ENCODE assay signal across 10 mouse cellular contexts in the genomic region with DNA sequence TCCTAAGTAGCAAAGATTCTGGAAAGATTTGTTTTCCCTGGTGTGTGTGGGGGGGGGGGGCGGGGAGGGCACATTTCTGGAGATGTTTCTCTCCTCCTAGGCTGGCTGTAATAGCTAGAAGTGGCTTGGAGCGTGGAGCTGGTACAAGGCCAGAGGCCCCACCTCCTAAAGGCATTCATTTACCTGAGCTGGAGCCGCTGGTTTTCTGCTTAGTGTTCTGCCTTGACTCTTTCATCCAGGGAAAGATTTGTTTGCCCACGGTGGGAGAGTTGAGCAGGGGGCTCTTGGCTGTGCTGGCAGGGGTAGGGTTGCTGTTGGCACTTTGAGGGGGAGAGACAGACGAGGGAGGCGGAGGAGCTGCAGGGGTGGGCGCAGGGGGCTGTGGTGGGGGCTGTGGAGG. TPM values are rescaled to one million over a fixed set of nuclear protein-coding genes. Genes with fewer than 3 reads are reported as not detected.
DNase-seq lines count a peak whose midpoint lies in the region; ATAC-seq lines count a peak whose summit lies in the region.
"Had no signal": no experiment of that assay in that cellular context is flagged by ENCODE, and none has a peak within 500 bp of the region (broad histone marks: within the 10 kb centered on the region; RNA-seq: fewer than 3 reads in every experiment).

No protein-coding gene starts in this region.

- H3K4me3 ChIP-seq in heart, embryonic 13.5 days = peak overlapping the region; percentile 40
- H3K4me3 ChIP-seq in embryonic facial prominence, embryonic 14.5 days (ENCODE audit: low read depth, low read length) = peak overlapping the region; percentile 28
- peak overlapping the region; percentile 37 for H3K4me3 ChIP-seq in kidney, embryonic 15.5 days (replicated peaks)
- H3K4me3 ChIP-seq in neural tube, embryonic 11.5 days (ENCODE audit: low read depth, low read length) = peak overlapping the region; percentile 91

- peak overlapping the region; percentile 47; the same call in 1 of the 2 replicates for H3K9ac ChIP-seq in heart, embryonic 13.5 days
- H3K9ac ChIP-seq in embryonic facial prominence, embryonic 14.5 days (ENCODE audit: low read depth, low read length) = peak overlapping the region; percentile 49; the same call in 1 of the 2 replicates
- peak overlapping the region; percentile 48 for H3K9ac ChIP-seq in kidney, embryonic 15.5 days
- peak overlapping the region; percentile 99 for H3K9ac ChIP-seq in neural tube, embryonic 11.5 days (ENCODE audit: low read length)
- H3K9ac ChIP-seq: liver, embryonic 14.5 days had no signal

- no peaks in the 10 kb centered on the region for H3K9me3 ChIP-seq in heart, embryonic 13.5 days
- H3K9me3 ChIP-seq in embryonic facial prominence, embryonic 14.5 days (ENCODE audit: control insufficient read depth, low read length) = no peaks in the 10 kb centered on the region
- H3K9me3 ChIP-seq in kidney, embryonic 15.5 days (replicated peaks) = no peaks in the 10 kb centered on the region
- no peaks in the 10 kb centered on the region for H3K9me3 ChIP-seq in neural tube, embryonic 11.5 days (ENCODE audit: control insufficient read depth, low read length)

- H3K27me3 ChIP-seq in heart, embryonic 13.5 days (replicated peaks) = peaks cover 98% of the 10 kb centered on the region
- peaks cover 95% of the 10 kb centered on the region for H3K27me3 ChIP-seq in embryonic facial prominence, embryonic 14.5 days (replicated peaks; ENCODE audit: control insufficient read depth, insufficient read depth, low read length)
- no peaks in the 10 kb centered on the region for H3K27me3 ChIP-seq in kidney, embryonic 15.5 days
- H3K27me3 ChIP-seq in neural tube, embryonic 11.5 days (ENCODE audit: control insufficient read depth, insufficient read depth, low read length) = no peaks in the 10 kb centered on the region

- intact Hi-C loops in heart, postnatal 25 days (cut with DNase I) = no loop called here

- peak overlapping the region; percentile 62 for H3K4me2 ChIP-seq in heart, embryonic 13.5 days
- H3K4me2 ChIP-seq in embryonic facial prominence, embryonic 14.5 days (ENCODE audit: low read depth, low read length) = peak overlapping the region; percentile 50
- H3K4me2 ChIP-seq in kidney, embryonic 15.5 days = peak overlapping the region; percentile 70
- H3K4me2 ChIP-seq in neural tube, embryonic 11.5 days (ENCODE audit: low read depth) = peak overlapping the region; percentile 78

- peaks cover 21% of the 10 kb centered on the region for H3K4me1 ChIP-seq in heart, embryonic 13.5 days
- no peaks in the 10 kb centered on the region for H3K4me1 ChIP-seq in embryonic facial prominence, embryonic 14.5 days (ENCODE audit: control insufficient read depth, insufficient read depth, low read length)
- H3K4me1 ChIP-seq in kidney, embryonic 15.5 days = peaks cover 83% of the 10 kb centered on the region
- peaks cover 65% of the 10 kb centered on the region for H3K4me1 ChIP-seq in neural tube, embryonic 11.5 days (ENCODE audit: control insufficient read depth, insufficient read depth, low read length)

- no peak for DNase-seq in heart, postnatal 25 days (ENCODE audit: low spot score)
- DNase-seq in embryonic facial prominence, embryonic 14.5 days (ENCODE audit: low spot score) = no peak
- peak; percentile 53 for DNase-seq in neural tube, embryonic 11.5 days (ENCODE audit: low spot score)
- no peak for DNase-seq in urinary bladder, postnatal 36 days (ENCODE audit: low spot score in 2 of 2)
- no peak for DNase-seq in left cerebral cortex, adult 8-10 months (ENCODE audit: low spot score in 2 of 2)
- no peak for DNase-seq in cerebellum, adult 11-12 months

- 17% methylated on average over 7 of the region's 7 CpGs for WGBS in heart, embryonic 13.5 days
- 7% methylated on average over 3 of the region's 7 CpGs for WGBS in embryonic facial prominence, embryonic 14.5 days
- 13% methylated on average over 7 of the region's 7 CpGs for WGBS in kidney, embryonic 15.5 days
- WGBS in neural tube, embryonic 11.5 days = 4% methylated on average over 7 of the region's 7 CpGs

- no peaks in the 10 kb centered on the region for H3K36me3 ChIP-seq in heart, embryonic 13.5 days
- no peaks in the 10 kb centered on the region for H3K36me3 ChIP-seq in embryonic facial prominence, embryonic 14.5 days (ENCODE audit: control insufficient read depth, insufficient read depth, low read length)
- 0 out of 2 replicates have a peak, but pooled peaks cover 4% of the 10 kb centered on the region for H3K36me3 ChIP-seq in kidney, embryonic 15.5 days
- H3K36me3 ChIP-seq in neural tube, embryonic 11.5 days (ENCODE audit: control insufficient read depth, insufficient read depth, low read length) = peaks cover 8% of the 10 kb centered on the region

- ATAC-seq in heart, embryonic 13.5 days (ENCODE audit: extremely low read depth, insufficient number of reproducible peaks, low FRiP score, low TSS enrichment) = no peak
- ATAC-seq in embryonic facial prominence, embryonic 14.5 days (ENCODE audit: low read depth) = no peak
- ATAC-seq in kidney, embryonic 15.5 days (replicated peaks; ENCODE audit: low FRiP score) = peak; percentile 0; the same call in 1 of the 2 replicates
- ATAC-seq in neural tube, embryonic 11.5 days (ENCODE audit: insufficient read depth, low FRiP score, low TSS enrichment) = no peak

- peak overlapping the region; percentile 69 for H3K27ac ChIP-seq in heart, embryonic 13.5 days (replicated peaks)
- H3K27ac ChIP-seq in embryonic facial prominence, embryonic 14.5 days (replicated peaks; ENCODE audit: low read depth, low read length) = no peak overlapping the region; the same call in 1 of the 2 replicates
- H3K27ac ChIP-seq in kidney, embryonic 15.5 days = peak overlapping the region; percentile 97
- peak overlapping the region; percentile 100 for H3K27ac ChIP-seq in neural tube, embryonic 11.5 days (ENCODE audit: low read depth, low read length)
- H3K27ac ChIP-seq: liver, embryonic 14.5 days had no signal

RNA-seq across cellular contexts. Expression of a gene that starts 5.4 kb away (rescaled TPM):
- 0.15 and 0.33 TPM in 2 replicates for polyA plus RNA-seq in heart, embryonic 13.5 days (2015; fragmentation: Nextera tagmentation; extraction: Ambion mirVana)
- not detected for total RNA-seq in heart, postnatal 25 days (2021)
- 0.10 and 0.46 TPM in 2 replicates for polyA plus RNA-seq in embryonic facial prominence, embryonic 14.5 days (2014; fragmentation: Nextera tagmentation; extraction: Ambion mirVana)
- polyA plus RNA-seq in kidney, embryonic 15.5 days (2015; fragmentation: Nextera tagmentation; extraction: Ambion mirVana) = 2.1 and 2.4 TPM in 2 replicates
- polyA plus RNA-seq in neural tube, embryonic 11.5 days (2014; fragmentation: Nextera tagmentation; extraction: Ambion mirVana) = 4.1 and 4.5 TPM in 2 replicates
- not detected for total RNA-seq in left cerebral cortex, adult 8-10 months (2022)
- polyA plus RNA-seq: cortical plate, adult 2 months had no signal

RNA-seq across cellular contexts. Expression of a gene that starts 7.3 kb away (rescaled TPM):
- polyA plus RNA-seq in heart, embryonic 13.5 days (2015; fragmentation: Nextera tagmentation; extraction: Ambion mirVana) = 1.5 and 2.5 TPM in 2 replicates
- total RNA-seq in heart, postnatal 25 days (2021) = under 1 TPM; 0.31 to 0.34 TPM
- 7.2 and 11.1 TPM in 2 replicates for polyA plus RNA-seq in embryonic facial prominence, embryonic 14.5 days (2014; fragmentation: Nextera tagmentation; extraction: Ambion mirVana)
- 2.2 and 3.6 TPM in 2 replicates for polyA plus RNA-seq in kidney, embryonic 15.5 days (2015; fragmentation: Nextera tagmentation; extraction: Ambion mirVana)
- 36.0 and 37.5 TPM in 2 replicates for polyA plus RNA-seq in neural tube, embryonic 11.5 days (2014; fragmentation: Nextera tagmentation; extraction: Ambion mirVana)
- total RNA-seq in left cerebral cortex, adult 8-10 months (2022) = not detected
- polyA plus RNA-seq: cortical plate, adult 2 months had no signal

RNA-seq across cellular contexts. Expression of a gene that starts 13.8 kb away (rescaled TPM):
- 0.97 and 1.6 TPM in 2 replicates for polyA plus RNA-seq in heart, embryonic 13.5 days (2015; fragmentation: Nextera tagmentation; extraction: Ambion mirVana)
- under 1 TPM in 1 of 2 experiments, not detected in 1; 0.16 TPM for total RNA-seq in heart, postnatal 25 days (2021)
- polyA plus RNA-seq in embryonic facial prominence, embryonic 14.5 days (2014; fragmentation: Nextera tagmentation; extraction: Ambion mirVana) = 1.4 and 1.7 TPM in 2 replicates
- polyA plus RNA-seq in kidney, embryonic 15.5 days (2015; fragmentation: Nextera tagmentation; extraction: Ambion mirVana) = 0.64 and 0.81 TPM in 2 replicates
- 8.0 and 9.3 TPM in 2 replicates for polyA plus RNA-seq in neural tube, embryonic 11.5 days (2014; fragmentation: Nextera tagmentation; extraction: Ambion mirVana)
- not detected for total RNA-seq in left cerebral cortex, adult 8-10 months (2022)
- polyA plus RNA-seq: cortical plate, adult 2 months had no signal

RNA-seq across cellular contexts. Expression of a gene that starts 19.6 kb away (rescaled TPM):
- polyA plus RNA-seq in heart, embryonic 13.5 days (2015; fragmentation: Nextera tagmentation; extraction: Ambion mirVana) = 0.71 and 0.74 TPM in 2 replicates
- total RNA-seq in heart, postnatal 25 days (2021) = under 1 TPM; 0.22 to 0.36 TPM
- polyA plus RNA-seq in embryonic facial prominence, embryonic 14.5 days (2014; fragmentation: Nextera tagmentation; extraction: Ambion mirVana) = 1.1 and 1.6 TPM in 2 replicates
- polyA plus RNA-seq in kidney, embryonic 15.5 days (2015; fragmentation: Nextera tagmentation; extraction: Ambion mirVana) = 1.5 and 1.8 TPM in 2 replicates
- polyA plus RNA-seq in neural tube, embryonic 11.5 days (2014; fragmentation: Nextera tagmentation; extraction: Ambion mirVana) = 10.2 and 11.7 TPM in 2 replicates
- total RNA-seq in left cerebral cortex, adult 8-10 months (2022) = not detected
- polyA plus RNA-seq: cortical plate, adult 2 months had no signal

RNA-seq across cellular contexts. Expression of a gene that starts 32.4 kb away (rescaled TPM):
- 3.6 and 5.9 TPM in 2 replicates for polyA plus RNA-seq in heart, embryonic 13.5 days (2015; fragmentation: Nextera tagmentation; extraction: Ambion mirVana)
- 1 to 10 TPM in 1 of 2 experiments, under 1 TPM in 1; 0.52 to 1.3 TPM for total RNA-seq in heart, postnatal 25 days (2021)
- polyA plus RNA-seq in embryonic facial prominence, embryonic 14.5 days (2014; fragmentation: Nextera tagmentation; extraction: Ambion mirVana) = 2.4 and 3.3 TPM in 2 replicates
- polyA plus RNA-seq in kidney, embryonic 15.5 days (2015; fragmentation: Nextera tagmentation; extraction: Ambion mirVana) = 11.0 and 11.5 TPM in 2 replicates
- polyA plus RNA-seq in neural tube, embryonic 11.5 days (2014; fragmentation: Nextera tagmentation; extraction: Ambion mirVana) = 53.4 and 56.5 TPM in 2 replicates
- total RNA-seq in left cerebral cortex, adult 8-10 months (2022) = not detected
- polyA plus RNA-seq: cortical plate, adult 2 months had no signal

Comparison
In these comparisons a context has a peak if more than half of its experiments do, and no peak if none do; other contexts are left out.
1. H3K4me3 ChIP-seq: peak in every context shown above with its lines; median percentile 91 in neural tube, embryonic 11.5 days; 40 in heart, embryonic 13.5 days; 37 in kidney, embryonic 15.5 days; 28 in embryonic facial prominence, embryonic 14.5 days.
2. H3K9ac ChIP-seq: peak in every context shown above with its lines; median percentile 99 in neural tube, embryonic 11.5 days; 49 in embryonic facial prominence, embryonic 14.5 days; 48 in kidney, embryonic 15.5 days; 47 in heart, embryonic 13.5 days.